In genomic region chr7:45409497-45410163, GRCm38 (mm10) we compare ENCODE assay signal across 28 mouse cellular contexts. TPM values are rescaled to one million over a fixed set of nuclear protein-coding genes. Genes with fewer than 3 reads are reported as not detected.
DNase-seq lines count a peak whose midpoint lies in the region; ATAC-seq and TF ChIP-seq lines count a peak whose summit lies in the region.
"Had no signal": no experiment of that assay in that cellular context is flagged by ENCODE, and none has a peak within 500 bp of the region (broad histone marks: within the 10 kb centered on the region; RNA-seq: fewer than 3 reads in every experiment).

No protein-coding gene starts in this region.

- H3K79me3 ChIP-seq in C2C12 (ENCODE audit: low read depth), result no peaks in the 10 kb centered on the region

- no peak for TF ChIP-seq POLR2A in myocyte (IDR thresholded peaks at IDR 0.05; ENCODE audit: insufficient read length, low read depth)

- H3K4me2 ChIP-seq in midbrain, embryonic 11.5 days, result no peak overlapping the region
- no peak overlapping the region for H3K4me2 ChIP-seq in midbrain, embryonic 15.5 days
- H3K4me2 ChIP-seq in myocyte (ENCODE audit: low read depth), result no peak overlapping the region
- H3K4me2 ChIP-seq: embryonic facial prominence, embryonic 12.5 days; forebrain, embryonic 13.5 days had no signal

- 83% methylated on average over 8 of the region's 8 CpGs for WGBS in midbrain, embryonic 11.5 days
- WGBS in midbrain, embryonic 15.5 days, result 85% methylated on average over 8 of the region's 8 CpGs

- H3ac ChIP-seq in C2C12 (ENCODE audit: control insufficient read depth, insufficient read length, low read depth) (no peak overlapping the region), myocyte (ENCODE audit: control insufficient read depth, insufficient read length) (no peak overlapping the region)

- H3K4me1 ChIP-seq in midbrain, embryonic 11.5 days (ENCODE audit: control insufficient read depth, insufficient read depth, low read length), result peaks cover 6% of the 10 kb centered on the region
- peaks cover 20% of the 10 kb centered on the region for H3K4me1 ChIP-seq in midbrain, embryonic 15.5 days

- H3K79me2 ChIP-seq in C2C12 (ENCODE audit: control insufficient read depth, insufficient read depth) (no peaks in the 10 kb centered on the region), myocyte (ENCODE audit: control insufficient read depth, insufficient read depth) (no peaks in the 10 kb centered on the region)

- TF ChIP-seq CTCF in gastrocnemius, adult 2 months (IDR thresholded peaks at IDR 0.05), result no peak
- no peak for TF ChIP-seq CTCF in C2C12 (IDR thresholded peaks at IDR 0.05; ENCODE audit: control insufficient read depth, insufficient read depth, insufficient read length)

- DNase-seq in gastrocnemius, adult 2 months, result no peak
- DNase-seq in gastrocnemius, adult 18-20 months (ENCODE audit: low spot score), result no peak
- DNase-seq in midbrain, embryonic 11.5 days (ENCODE audit: low spot score, missing footprints), result peak; percentile 10
- DNase-seq: adrenal gland, adult 8-10 months; adrenal gland, postnatal 14 days; adrenal gland, postnatal 36 days; cerebellum, adult 11-12 months; cerebellum, adult 2 months; cerebellum, adult 9-10 months; cerebellum, postnatal 10 days; cerebellum, postnatal 25 days had no signal

- peaks cover 82% of the 10 kb centered on the region for H3K27me3 ChIP-seq in midbrain, embryonic 11.5 days (ENCODE audit: control insufficient read depth, insufficient read depth, low read length)
- H3K27me3 ChIP-seq in midbrain, embryonic 15.5 days (replicated peaks), result peaks cover 96% of the 10 kb centered on the region
- H3K27me3 ChIP-seq in C2C12 (ENCODE audit: control insufficient read depth, insufficient read depth, insufficient read length) (peaks cover 31% of the 10 kb centered on the region), myocyte (ENCODE audit: control insufficient read depth, insufficient read depth, insufficient read length) (peaks cover 26% of the 10 kb centered on the region)

- H3K27ac ChIP-seq in gastrocnemius, adult 2 months, result peak overlapping the region; percentile 98
- H3K27ac ChIP-seq in midbrain, embryonic 11.5 days (ENCODE audit: low read depth, low read length), result no peak overlapping the region
- no peak overlapping the region for H3K27ac ChIP-seq in midbrain, embryonic 15.5 days
- H3K27ac ChIP-seq: embryonic facial prominence, embryonic 10.5 days; embryonic facial prominence, embryonic 12.5 days; forebrain, embryonic 10.5 days; forebrain, embryonic 13.5 days had no signal

- no peaks in the 10 kb centered on the region for H3K9me3 ChIP-seq in midbrain, embryonic 11.5 days (ENCODE audit: control insufficient read depth, low read length)
- H3K9me3 ChIP-seq in midbrain, embryonic 15.5 days, result no peaks in the 10 kb centered on the region
- H3K9me3 ChIP-seq: embryonic facial prominence, embryonic 10.5 days; embryonic facial prominence, embryonic 12.5 days; forebrain, embryonic 10.5 days; forebrain, embryonic 13.5 days had no signal

- peak overlapping the region; percentile 81 for H3K4me3 ChIP-seq in gastrocnemius, adult 2 months
- no peak overlapping the region for H3K4me3 ChIP-seq in midbrain, embryonic 11.5 days (ENCODE audit: low read depth, low read length)
- no peak overlapping the region for H3K4me3 ChIP-seq in midbrain, embryonic 15.5 days
- H3K4me3 ChIP-seq in C2C12 (ENCODE audit: insufficient read depth, poor library complexity, severe bottlenecking), result no peak overlapping the region
- no peak overlapping the region for H3K4me3 ChIP-seq in myocyte
- H3K4me3 ChIP-seq: embryonic facial prominence, embryonic 10.5 days; embryonic facial prominence, embryonic 12.5 days; forebrain, embryonic 10.5 days; forebrain, embryonic 13.5 days had no signal

- intact Hi-C loops in gastrocnemius, adult 2 months (cut with DNase I), result no loop called here

- H3K9ac ChIP-seq in midbrain, embryonic 11.5 days (ENCODE audit: low read length), result no peak overlapping the region
- no peak overlapping the region for H3K9ac ChIP-seq in midbrain, embryonic 15.5 days
- H3K9ac ChIP-seq: embryonic facial prominence, embryonic 12.5 days; forebrain, embryonic 13.5 days had no signal

- no peak for ATAC-seq in midbrain, embryonic 11.5 days (ENCODE audit: low FRiP score)
- no peak for ATAC-seq in midbrain, embryonic 15.5 days (replicated peaks)
- ATAC-seq in erythroid progenitor cell, adult 5-6 weeks (replicated peaks; ENCODE audit: low FRiP score, poor library complexity, severe bottlenecking), result no peak
- ATAC-seq: activated CD4-positive, CD25-positive, alpha-beta regulatory T cell, adult 4 months; CD4-positive, CD25-positive, alpha-beta regulatory T cell, adult 4 months; forebrain, embryonic 13.5 days; forebrain, embryonic 16.5 days; Patski had no signal

- no peaks in the 10 kb centered on the region for H3K36me3 ChIP-seq in midbrain, embryonic 11.5 days (ENCODE audit: control insufficient read depth, insufficient read depth, low read length)
- no peaks in the 10 kb centered on the region for H3K36me3 ChIP-seq in midbrain, embryonic 15.5 days (replicated peaks)
- no peaks in the 10 kb centered on the region for H3K36me3 ChIP-seq in C2C12 (ENCODE audit: control insufficient read depth, insufficient read depth)
- H3K36me3 ChIP-seq in myocyte (ENCODE audit: control insufficient read depth, insufficient read depth), result no peaks in the 10 kb centered on the region
- H3K36me3 ChIP-seq: embryonic facial prominence, embryonic 10.5 days; embryonic facial prominence, embryonic 12.5 days; forebrain, embryonic 10.5 days; G1E had no signal

TF ChIP-seq in C2C12, 6 proteins besides CTCF, POLR2A, EP300 and RAD21 (continues in another document):
- peak; percentile 67 for TF ChIP-seq CEBPB (IDR thresholded peaks at IDR 0.05; ENCODE audit: low read depth)
- no peak for TF ChIP-seq MYOD1 (IDR thresholded peaks at IDR 0.05; ENCODE audit: control insufficient read depth, insufficient read length, low read depth)
- TF ChIP-seq FOSL1 (IDR thresholded peaks at IDR 0.05; ENCODE audit: insufficient read depth, low read length, poor library complexity, severe bottlenecking), result no peak

TF ChIP-seq in myocyte, 11 proteins besides CTCF, POLR2A, EP300 and RAD21 (continues in another document):
- peak; percentile 77 for TF ChIP-seq CEBPB (IDR thresholded peaks at IDR 0.05; ENCODE audit: insufficient read depth, poor library complexity, severe bottlenecking)
- no peak for TF ChIP-seq MYOG (IDR thresholded peaks at IDR 0.05; ENCODE audit: control insufficient read depth in 1 of 3, insufficient read depth in 1 of 3, insufficient read length in 2 of 3, low read depth in 2 of 3)
- TF ChIP-seq TCF3 (IDR thresholded peaks at IDR 0.05; ENCODE audit: insufficient read length, low read depth), result no peak
- no peak for TF ChIP-seq SRF (IDR thresholded peaks at IDR 0.05; ENCODE audit: control insufficient read depth, insufficient read length, low read depth)

RNA-seq across cellular contexts. Expression of gene Ntf5, which starts 3.9 kb away (rescaled TPM):
- 1 to 10 TPM; 3.6 to 4.9 TPM for total RNA-seq in gastrocnemius, adult 2 months (2021)
- total RNA-seq in gastrocnemius, adult 18-20 months (2021), result 1 to 10 TPM; 4.3 to 4.7 TPM
- polyA plus RNA-seq in midbrain, embryonic 11.5 days (2014; fragmentation: Nextera tagmentation; extraction: Ambion mirVana), result 0.23 and 0.44 TPM in 2 replicates
- 0.10 TPM in 1 of 2 replicates, not detected in the other for polyA plus RNA-seq in midbrain, embryonic 15.5 days (2015; fragmentation: Nextera tagmentation; extraction: Ambion mirVana)
- polyA plus RNA-seq in C2C12 (2012; fragmentation: generic; extraction: Trizol) (0.92 TPM), myocyte (2012; fragmentation: generic; extraction: Trizol) (1.9 TPM)
- not detected in 2 replicates for total RNA-seq in erythroid progenitor cell, adult 5-6 weeks (2015; ENCODE audit: low replicate concordance)
- total RNA-seq in erythroid progenitor cell, adult 5-6 weeks (2017; ENCODE audit: low replicate concordance), result not detected in 2 replicates
- total RNA-seq: adrenal gland, postnatal 14 days; adrenal gland, postnatal 36 days had no signal
- polyA plus RNA-seq: activated CD4-positive, CD25-positive, alpha-beta regulatory T cell, adult 4 months; CD4-positive, CD25-positive, alpha-beta regulatory T cell, adult 4 months; forebrain, embryonic 13.5 days had no signal

RNA-seq across cellular contexts. Expression of gene Kcna7, which starts 4.2 kb away (rescaled TPM):
- 10 to 100 TPM; 68.4 to 95.8 TPM for total RNA-seq in gastrocnemius, adult 2 months (2021)
- 10 to 100 TPM; 83.7 to 93.5 TPM for total RNA-seq in gastrocnemius, adult 18-20 months (2021)
- not detected in 2 replicates for polyA plus RNA-seq in midbrain, embryonic 11.5 days (2014; fragmentation: Nextera tagmentation; extraction: Ambion mirVana)
- polyA plus RNA-seq in midbrain, embryonic 15.5 days (2015; fragmentation: Nextera tagmentation; extraction: Ambion mirVana), result not detected in 2 replicates
- polyA plus RNA-seq in C2C12 (2012; fragmentation: generic; extraction: Trizol), result 0.01 TPM
- 0.65 TPM for polyA plus RNA-seq in myocyte (2012; fragmentation: generic; extraction: Trizol)
- total RNA-seq in erythroid progenitor cell, adult 5-6 weeks (2015; ENCODE audit: low replicate concordance), result not detected in 2 replicates
- not detected in 2 replicates for total RNA-seq in erythroid progenitor cell, adult 5-6 weeks (2017; ENCODE audit: low replicate concordance)
- total RNA-seq: adrenal gland, adult 18-20 months; adrenal gland, adult 8-10 months; adrenal gland, postnatal 14 days; adrenal gland, postnatal 36 days had no signal
- polyA plus RNA-seq: activated CD4-positive, CD25-positive, alpha-beta regulatory T cell, adult 4 months; CD4-positive, CD25-positive, alpha-beta regulatory T cell, adult 4 months; cerebellum, adult 2 months; cortical plate, adult 2 months; embryonic facial prominence, embryonic 10.5 days; embryonic facial prominence, embryonic 12.5 days; embryonic facial prominence, embryonic 14.5 days; forebrain, embryonic 10.5 days; forebrain, embryonic 13.5 days; forebrain, embryonic 16.5 days; G1E had no signal

RNA-seq across cellular contexts. Expression of gene Lhb, which starts 11.0 kb away (rescaled TPM):
- total RNA-seq in gastrocnemius, adult 2 months (2021), result under 1 TPM; 0.51 to 0.73 TPM
- total RNA-seq in gastrocnemius, adult 18-20 months (2021), result under 1 TPM; 0.47 to 0.59 TPM
- not detected in 2 replicates for polyA plus RNA-seq in midbrain, embryonic 11.5 days (2014; fragmentation: Nextera tagmentation; extraction: Ambion mirVana)
- 0.45 and 0.63 TPM in 2 replicates for polyA plus RNA-seq in midbrain, embryonic 15.5 days (2015; fragmentation: Nextera tagmentation; extraction: Ambion mirVana)
- polyA plus RNA-seq in C2C12 (2012; fragmentation: generic; extraction: Trizol) (not detected), myocyte (2012; fragmentation: generic; extraction: Trizol) (0.07 TPM)
- total RNA-seq in erythroid progenitor cell, adult 5-6 weeks (2015; ENCODE audit: low replicate concordance), result not detected in 2 replicates
- total RNA-seq in erythroid progenitor cell, adult 5-6 weeks (2017; ENCODE audit: low replicate concordance), result not detected in 2 replicates
- total RNA-seq: adrenal gland, adult 18-20 months; adrenal gland, adult 8-10 months; adrenal gland, postnatal 14 days; adrenal gland, postnatal 36 days; CH12.LX; G1E had no signal
- polyA plus RNA-seq: activated CD4-positive, CD25-positive, alpha-beta regulatory T cell, adult 4 months; CD4-positive, CD25-positive, alpha-beta regulatory T cell, adult 4 months; forebrain, embryonic 10.5 days; G1E had no signal

RNA-seq across cellular contexts. Expression of gene Snrnp70, which starts 14.1 kb away (rescaled TPM):
- 10 to 100 TPM; 87.9 to 90.7 TPM for total RNA-seq in gastrocnemius, adult 2 months (2021)
- 10 to 100 TPM; 60.3 to 65.4 TPM for total RNA-seq in gastrocnemius, adult 18-20 months (2021)
- polyA plus RNA-seq in midbrain, embryonic 11.5 days (2014; fragmentation: Nextera tagmentation; extraction: Ambion mirVana), result 62.0 and 70.9 TPM in 2 replicates
- polyA plus RNA-seq in midbrain, embryonic 15.5 days (2015; fragmentation: Nextera tagmentation; extraction: Ambion mirVana), result 202 and 214 TPM in 2 replicates
- polyA plus RNA-seq in C2C12 (2012; fragmentation: generic; extraction: Trizol) (321 TPM), myocyte (2012; fragmentation: generic; extraction: Trizol) (189 TPM)
- 143 and 194 TPM in 2 replicates for total RNA-seq in erythroid progenitor cell, adult 5-6 weeks (2015; ENCODE audit: low replicate concordance)
- total RNA-seq in erythroid progenitor cell, adult 5-6 weeks (2017; ENCODE audit: low replicate concordance), result 312 and 348 TPM in 2 replicates

RNA-seq across cellular contexts. Expression of gene Gys1, which starts 25.0 kb away (rescaled TPM):
- 100 to 1,000 TPM; 279 to 365 TPM for total RNA-seq in gastrocnemius, adult 2 months (2021)
- total RNA-seq in gastrocnemius, adult 18-20 months (2021), result 100 to 1,000 TPM; 321 to 326 TPM
- polyA plus RNA-seq in midbrain, embryonic 11.5 days (2014; fragmentation: Nextera tagmentation; extraction: Ambion mirVana), result 26.5 and 26.8 TPM in 2 replicates
- polyA plus RNA-seq in midbrain, embryonic 15.5 days (2015; fragmentation: Nextera tagmentation; extraction: Ambion mirVana), result 21.0 and 22.7 TPM in 2 replicates
- polyA plus RNA-seq in C2C12 (2012; fragmentation: generic; extraction: Trizol) (25.2 TPM), myocyte (2012; fragmentation: generic; extraction: Trizol) (125 TPM)
- total RNA-seq in erythroid progenitor cell, adult 5-6 weeks (2015; ENCODE audit: low replicate concordance), result 0.84 and 5.8 TPM in 2 replicates
- 2.1 and 6.2 TPM in 2 replicates for total RNA-seq in erythroid progenitor cell, adult 5-6 weeks (2017; ENCODE audit: low replicate concordance)
